Mouse (Mus musculus): ENCODE results near the gene Ski. TPM values are rescaled to one million over a fixed set of nuclear protein-coding genes. Genes with fewer than 3 reads are reported as not detected.
A peak's percentile ranks its signal among the peaks of the same experiment; 100 is the strongest.

Gene Ski
- total and polyA plus RNA-seq, 3 experiments: 59.7 to 103 (median 63.8) TPM

GRCm38 (mm10) chr4:155129996-155130395 lies 92.4 kb downstream of the Ski start:
- peak; percentile 95 for DNase-seq

- DNase-seq: peak; percentile 57
Observed at GRCm38 (mm10) chr4:155129132-155129917, 93.1 kb downstream of the Ski start.

- DNase-seq: no peak
Observed at GRCm38 (mm10) chr4:155128411-155128810, 94.0 kb downstream of the Ski start.

GRCm38 (mm10) chr4:155126602-155127372 lies 95.6 kb downstream of the Ski start:
- DNase-seq: no peak

- DNase-seq: no peak
Observed at GRCm38 (mm10) chr4:155126194-155126593, 96.2 kb downstream of the Ski start.

- DNase-seq: no peak
Observed at GRCm38 (mm10) chr4:155125310-155125709, 97.1 kb downstream of the Ski start.

GRCm38 (mm10) chr4:155123868-155124534 lies 98.4 kb downstream of the Ski start:
- DNase-seq: no peak

- DNase-seq: peak; percentile 74
Observed at GRCm38 (mm10) chr4:155122444-155123040, 99.8 kb downstream of the Ski start.

- peak; percentile 66 for DNase-seq
Observed at GRCm38 (mm10) chr4:155121915-155122443, 100.4 kb downstream of the Ski start.

- peak; percentile 40 for DNase-seq
Observed at GRCm38 (mm10) chr4:155121222-155121621, 101.2 kb downstream of the Ski start.

- DNase-seq: peak; percentile 57
Observed at GRCm38 (mm10) chr4:155120583-155120982, 101.8 kb downstream of the Ski start.

- peak; percentile 30 for DNase-seq
Observed at GRCm38 (mm10) chr4:155120038-155120437, 102.4 kb downstream of the Ski start.

- no peak for DNase-seq
Observed at GRCm38 (mm10) chr4:155118278-155118677, 104.1 kb downstream of the Ski start.

- DNase-seq: no peak
Observed at GRCm38 (mm10) chr4:155117396-155117978, 104.9 kb downstream of the Ski start.

GRCm38 (mm10) chr4:155116607-155117006 lies 105.8 kb downstream of the Ski start:
- no peak for DNase-seq

GRCm38 (mm10) chr4:155113766-155114410 lies 108.5 kb downstream of the Ski start:
- no peak for DNase-seq

- no peak for DNase-seq
Observed at GRCm38 (mm10) chr4:155109471-155109870, 112.9 kb downstream of the Ski start.

- DNase-seq: no peak
Observed at GRCm38 (mm10) chr4:155107886-155108285, 114.5 kb downstream of the Ski start.

Measured in adrenal gland, adult 2 months (tissue).